Mouse (Mus musculus): ENCODE results near the gene Ppp1r1c. TPM values are rescaled to one million over a fixed set of nuclear protein-coding genes. Genes with fewer than 3 reads are reported as not detected.

Ppp1r1c gene
- 0.53 and 0.99 TPM in 2 replicates for polyA plus RNA-seq (2015; fragmentation: Nextera tagmentation; extraction: Ambion mirVana)

DNA sequence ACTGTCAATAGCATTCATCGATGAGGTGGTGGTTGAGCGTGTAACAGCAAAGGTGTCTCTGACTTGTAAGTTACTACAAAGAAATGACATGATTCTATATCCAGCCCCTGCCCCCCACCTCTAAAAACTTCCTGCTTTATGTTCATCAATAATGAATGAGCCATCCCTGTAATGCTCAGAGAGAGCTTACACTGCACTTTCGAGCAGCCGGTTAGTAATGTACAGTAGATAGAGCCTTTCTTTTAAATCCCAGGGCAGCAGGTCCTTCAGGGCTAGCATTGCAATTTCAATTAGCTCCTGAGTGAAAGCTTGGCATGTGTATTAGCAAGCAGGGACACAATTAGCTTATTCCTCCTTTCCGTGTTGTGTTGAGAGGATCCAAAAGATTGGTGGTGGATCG is at the start of gene Ppp1r1c:
Ppp1r1c (plus strand) TSS at position 206 of the 400 bp plus-strand sequence.
- no peak within 1 kb of the TSS for H3K27ac ChIP-seq
- H3K36me3 ChIP-seq = no peaks in the 10 kb centered on the region
- no peaks in the 10 kb centered on the region for H3K9me3 ChIP-seq
- H3K27me3 ChIP-seq = no peaks in the 10 kb centered on the region
- H3K4me2 ChIP-seq = no peak within 1 kb of the TSS
- H3K4me3 ChIP-seq = no peak within 1 kb of the TSS
- ATAC-seq (ENCODE audit: insufficient number of reproducible peaks, insufficient read depth, low FRiP score, low TSS enrichment, low read depth) = no peak
- WGBS = 83% methylated on average over 6 of the region's 6 CpGs
- no peak within 1 kb of the TSS for H3K9ac ChIP-seq
- H3K4me1 ChIP-seq = no peaks in the 10 kb centered on the region

DNA sequence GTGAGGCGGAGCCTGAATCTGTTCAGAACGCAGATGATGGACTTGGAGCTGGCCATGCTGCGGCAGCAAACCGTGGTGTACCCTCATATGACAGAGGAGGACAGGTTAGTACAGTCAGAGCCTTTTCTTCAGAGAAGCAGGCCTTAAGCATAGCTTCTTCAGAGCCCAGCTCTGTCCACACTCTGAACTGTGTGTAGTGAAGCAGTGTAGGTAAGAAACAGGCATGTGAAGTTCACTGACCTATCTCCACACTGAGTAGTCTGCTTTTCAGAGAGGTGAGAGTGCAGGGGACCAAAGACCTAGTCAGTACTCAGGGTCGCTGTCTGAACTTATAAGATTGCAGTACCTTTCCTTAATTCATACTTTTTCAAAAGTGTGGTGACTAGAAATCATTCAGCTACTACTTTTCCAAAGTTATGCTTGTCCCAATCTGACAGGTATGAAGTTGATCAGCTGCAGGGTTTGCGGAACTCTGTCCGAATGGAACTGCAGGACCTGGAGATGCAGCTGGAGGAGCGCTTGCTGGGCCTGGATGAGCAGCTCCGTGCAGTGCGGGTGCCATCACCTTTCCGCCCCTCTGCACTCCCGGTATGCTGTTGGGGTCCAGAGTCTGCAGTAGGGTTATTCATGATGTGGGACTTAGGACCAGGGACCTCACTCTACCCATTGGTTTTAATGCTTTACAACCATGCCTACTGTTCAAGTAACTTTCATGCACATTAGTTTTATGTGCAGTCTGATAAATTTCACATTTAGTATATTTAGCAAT is 47.0 kb upstream of the Ppp1r1c start:
- Histone ChIP-seq H3K4me2 (no peak overlapping the region), H3K4me1 (peaks cover 2% of the 10 kb centered on the region; the same call in 1 of the 2 replicates), H3K36me3 (peaks cover 70% of the 10 kb centered on the region), H3K27me3 (no peaks in the 10 kb centered on the region), H3K9me3 (no peaks in the 10 kb centered on the region), H3K27ac (no peak overlapping the region), H3K4me3 (no peak overlapping the region), H3K9ac (no peak overlapping the region)
- ATAC-seq (ENCODE audit: insufficient number of reproducible peaks, insufficient read depth, low FRiP score, low TSS enrichment, low read depth) = no peak
- WGBS = 88% methylated on average over 12 of the region's 12 CpGs

DNA sequence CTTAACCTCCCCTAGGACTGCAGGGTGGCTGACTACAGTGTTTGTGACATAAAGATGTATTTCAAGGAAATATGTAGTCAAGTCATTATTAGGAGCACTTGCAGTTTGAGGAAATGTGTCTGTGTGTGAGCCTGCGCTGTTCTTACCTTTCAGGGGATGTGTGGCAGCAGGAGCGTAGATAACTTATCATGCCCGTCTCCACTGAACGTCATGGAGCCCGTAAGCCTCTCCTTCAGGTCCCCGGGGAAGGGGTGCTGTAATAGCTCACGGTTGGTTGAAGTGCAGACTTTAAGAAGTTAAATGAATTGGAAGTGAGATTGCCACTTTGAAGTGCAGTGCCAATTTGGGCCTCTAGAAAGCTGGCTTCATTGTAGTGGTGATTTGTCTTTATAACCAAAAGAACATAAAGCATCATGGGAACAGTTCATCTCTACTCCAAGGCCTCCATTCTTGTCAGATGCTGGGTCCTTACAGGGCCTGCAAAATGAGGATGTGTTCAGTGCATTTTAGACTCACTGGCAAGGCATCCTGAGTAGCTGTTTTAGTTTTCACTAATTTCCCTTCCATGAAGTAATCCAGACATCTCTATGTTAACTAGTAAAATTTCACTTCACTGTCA is 46.0 kb upstream of the Ppp1r1c start:
- no peaks in the 10 kb centered on the region for H3K9me3 ChIP-seq
- H3K27me3 ChIP-seq = no peaks in the 10 kb centered on the region
- H3K36me3 ChIP-seq = peaks cover 69% of the 10 kb centered on the region
- no peak overlapping the region for H3K27ac ChIP-seq
- H3K4me1 ChIP-seq = peaks cover 2% of the 10 kb centered on the region; the same call in 1 of the 2 replicates
- ATAC-seq (ENCODE audit: insufficient number of reproducible peaks, insufficient read depth, low FRiP score, low TSS enrichment, low read depth) = no peak
- no peak overlapping the region for H3K4me2 ChIP-seq
- 81% methylated on average over 7 of the region's 7 CpGs for WGBS
- H3K9ac ChIP-seq = no peak overlapping the region
- no peak overlapping the region for H3K4me3 ChIP-seq

DNA sequence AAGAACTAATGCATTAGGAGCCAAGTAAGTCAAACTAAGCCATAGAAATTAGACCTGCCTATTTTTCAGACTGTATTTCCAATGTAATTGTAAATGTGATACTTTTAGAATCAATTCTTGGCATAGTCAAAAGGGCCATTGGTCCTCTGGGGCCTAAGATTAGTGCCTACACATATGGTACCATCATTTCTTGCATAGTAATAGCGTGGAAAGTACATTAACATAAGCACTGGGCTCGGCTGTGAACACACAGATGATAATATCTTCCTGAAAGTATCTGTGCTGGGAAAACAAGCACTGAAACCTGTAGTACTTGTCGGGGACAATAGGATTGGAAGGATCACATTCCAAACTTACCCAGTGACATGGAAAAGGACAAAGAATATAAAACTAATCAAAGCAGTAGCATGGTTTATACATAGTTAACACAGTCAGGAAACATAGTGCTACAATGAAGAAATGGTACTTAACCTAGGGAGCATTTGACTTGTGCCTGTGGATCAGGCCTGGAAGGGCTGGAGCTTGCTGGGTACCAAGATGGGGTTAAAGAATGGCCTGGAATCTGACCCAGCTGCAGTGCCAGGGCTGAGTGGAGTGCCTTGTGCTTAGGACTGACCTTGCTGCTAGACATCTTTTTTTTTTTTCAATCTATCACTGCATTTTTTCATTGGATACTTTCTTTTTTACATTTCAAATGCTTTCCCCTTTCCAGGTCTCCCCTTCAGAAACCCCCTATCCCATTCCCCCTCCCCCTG is 42.9 kb upstream of the Ppp1r1c start:
- no peaks in the 10 kb centered on the region for H3K9me3 ChIP-seq
- no peak overlapping the region for H3K4me3 ChIP-seq
- peak overlapping the region; percentile 34; the same call in 1 of the 2 replicates for H3K27ac ChIP-seq
- H3K36me3 ChIP-seq = peaks cover 39% of the 10 kb centered on the region
- no peak for ATAC-seq (ENCODE audit: insufficient number of reproducible peaks, insufficient read depth, low FRiP score, low TSS enrichment, low read depth)
- WGBS = 58% methylated on average over 3 of the region's 3 CpGs
- H3K4me1 ChIP-seq = peaks cover 7% of the 10 kb centered on the region; the same call in 1 of the 2 replicates
- no peaks in the 10 kb centered on the region for H3K27me3 ChIP-seq
- no peak overlapping the region for H3K9ac ChIP-seq
- no peak overlapping the region for H3K4me2 ChIP-seq

DNA sequence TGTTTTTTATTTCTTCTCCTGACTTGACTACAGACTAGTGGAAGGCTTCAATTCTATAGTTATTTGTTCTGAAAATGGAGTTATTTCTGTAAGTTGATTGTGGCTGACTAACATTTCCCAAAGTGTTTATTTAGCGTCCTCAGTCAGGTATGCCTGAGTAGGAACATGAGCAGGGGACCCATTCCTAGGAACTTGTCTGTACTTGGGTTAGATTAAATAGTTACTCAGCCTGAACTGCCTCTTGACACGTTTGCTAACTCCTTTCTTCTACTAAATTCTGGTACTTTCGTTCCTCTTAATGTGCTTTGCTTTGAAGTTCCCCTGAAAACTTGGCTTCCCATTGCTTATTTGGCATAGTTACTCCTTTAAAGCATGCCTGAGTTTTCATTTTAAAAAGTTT is 42.1 kb upstream of the Ppp1r1c start:
- no peak for ATAC-seq (ENCODE audit: insufficient number of reproducible peaks, insufficient read depth, low FRiP score, low TSS enrichment, low read depth)
- 53% methylated on average over 3 of the region's 3 CpGs for WGBS
- no peak overlapping the region for H3K9ac ChIP-seq
- H3K4me2 ChIP-seq = no peak overlapping the region
- H3K27me3 ChIP-seq = no peaks in the 10 kb centered on the region
- no peaks in the 10 kb centered on the region for H3K9me3 ChIP-seq
- peaks cover 8% of the 10 kb centered on the region; the same call in 1 of the 2 replicates for H3K4me1 ChIP-seq
- H3K27ac ChIP-seq = no peak overlapping the region
- no peak overlapping the region for H3K4me3 ChIP-seq
- H3K36me3 ChIP-seq = peaks cover 32% of the 10 kb centered on the region

DNA sequence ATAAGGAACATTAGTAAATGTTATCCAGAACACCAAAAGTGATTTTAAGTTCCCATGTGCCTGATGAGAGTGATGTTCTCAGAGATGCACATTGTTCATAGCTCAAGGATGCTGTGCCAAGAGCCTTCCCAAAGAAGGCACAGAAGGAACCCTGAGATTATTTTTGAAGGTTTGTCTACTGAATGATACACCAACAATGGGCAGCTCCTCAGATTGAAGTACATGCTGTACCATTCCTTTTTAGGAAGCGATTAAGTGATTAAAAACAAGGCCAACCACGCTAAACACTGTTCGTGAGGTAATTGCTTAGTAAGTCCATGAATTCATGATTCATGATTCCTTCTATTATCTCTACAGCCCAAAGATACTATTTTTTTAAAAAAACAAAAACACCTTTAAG is 32.3 kb upstream of the Ppp1r1c start:
- ATAC-seq (ENCODE audit: insufficient number of reproducible peaks, insufficient read depth, low FRiP score, low TSS enrichment, low read depth) = no peak
- Histone ChIP-seq H3K9ac (no peak overlapping the region), H3K27ac (no peak overlapping the region), H3K4me1 (no peaks in the 10 kb centered on the region), H3K27me3 (no peaks in the 10 kb centered on the region), H3K4me3 (no peak overlapping the region), H3K36me3 (0 out of 2 replicates have a peak, but pooled peaks cover 13% of the 10 kb centered on the region), H3K4me2 (no peak overlapping the region), H3K9me3 (no peaks in the 10 kb centered on the region)
- WGBS = 86% methylated on average over 3 of the region's 3 CpGs

DNA sequence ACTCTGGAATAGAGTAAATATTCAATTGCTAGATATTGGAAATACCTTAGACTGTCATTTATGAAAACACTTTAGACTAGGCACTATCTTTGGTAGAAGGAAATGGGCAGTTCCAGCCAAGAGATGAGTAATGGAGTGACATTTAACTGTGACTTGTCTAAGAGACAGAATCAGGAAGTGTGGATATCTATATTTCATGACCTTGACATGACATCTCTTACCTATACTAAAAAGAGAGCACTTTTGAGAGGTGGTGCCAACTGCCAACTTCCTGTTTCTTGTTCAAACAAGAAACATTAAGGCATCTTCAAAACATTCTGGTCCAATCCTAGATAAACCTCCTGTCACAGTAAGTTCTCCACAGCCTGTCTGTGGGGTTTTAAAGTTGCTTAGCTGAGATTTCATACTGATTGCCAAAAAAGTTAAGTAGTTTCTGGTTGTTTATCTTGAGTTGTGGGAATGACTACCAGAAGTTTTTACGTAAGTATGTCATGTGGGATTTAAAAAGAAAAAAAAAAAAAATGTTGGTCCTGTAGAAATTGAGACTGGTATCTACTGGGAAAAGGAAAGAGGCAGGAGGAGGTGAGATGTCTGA is 29.8 kb upstream of the Ppp1r1c start:
- Histone ChIP-seq H3K4me2 (no peak overlapping the region), H3K36me3 (0 out of 2 replicates have a peak, but pooled peaks cover 6% of the 10 kb centered on the region), H3K4me3 (no peak overlapping the region), H3K9me3 (no peaks in the 10 kb centered on the region), H3K27me3 (no peaks in the 10 kb centered on the region), H3K9ac (no peak overlapping the region), H3K4me1 (no peaks in the 10 kb centered on the region), H3K27ac (no peak overlapping the region)
- WGBS = 52% methylated on average over 1 of the region's 1 CpGs
- ATAC-seq (ENCODE audit: insufficient number of reproducible peaks, insufficient read depth, low FRiP score, low TSS enrichment, low read depth) = no peak

DNA sequence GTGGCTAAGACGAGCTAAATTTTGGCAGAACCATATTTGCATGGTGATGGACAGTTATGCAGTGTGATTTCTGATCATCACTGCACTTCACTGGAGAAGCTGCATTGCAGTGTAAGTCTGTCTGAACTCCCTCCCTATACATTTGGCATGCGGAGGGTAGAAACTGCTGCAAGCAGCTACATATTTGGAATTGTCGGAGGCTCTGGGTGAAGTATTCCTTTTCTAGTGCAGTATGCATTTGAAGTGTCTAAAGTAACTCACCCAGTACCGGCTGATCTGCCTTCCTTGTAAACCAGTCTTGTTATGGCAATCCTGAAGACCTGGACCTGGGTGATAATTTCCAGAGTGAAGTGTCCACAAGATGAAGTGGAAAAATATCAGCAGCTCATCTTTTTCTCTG is 25.9 kb upstream of the Ppp1r1c start:
- WGBS = 73% methylated on average over 4 of the region's 4 CpGs
- no peak overlapping the region for H3K4me3 ChIP-seq
- no peaks in the 10 kb centered on the region for H3K27me3 ChIP-seq
- H3K4me1 ChIP-seq = no peaks in the 10 kb centered on the region
- H3K4me2 ChIP-seq = no peak overlapping the region
- no peak overlapping the region for H3K27ac ChIP-seq
- no peaks in the 10 kb centered on the region for H3K36me3 ChIP-seq
- no peak for ATAC-seq (ENCODE audit: insufficient number of reproducible peaks, insufficient read depth, low FRiP score, low TSS enrichment, low read depth)
- H3K9ac ChIP-seq = no peak overlapping the region
- H3K9me3 ChIP-seq = no peaks in the 10 kb centered on the region

DNA sequence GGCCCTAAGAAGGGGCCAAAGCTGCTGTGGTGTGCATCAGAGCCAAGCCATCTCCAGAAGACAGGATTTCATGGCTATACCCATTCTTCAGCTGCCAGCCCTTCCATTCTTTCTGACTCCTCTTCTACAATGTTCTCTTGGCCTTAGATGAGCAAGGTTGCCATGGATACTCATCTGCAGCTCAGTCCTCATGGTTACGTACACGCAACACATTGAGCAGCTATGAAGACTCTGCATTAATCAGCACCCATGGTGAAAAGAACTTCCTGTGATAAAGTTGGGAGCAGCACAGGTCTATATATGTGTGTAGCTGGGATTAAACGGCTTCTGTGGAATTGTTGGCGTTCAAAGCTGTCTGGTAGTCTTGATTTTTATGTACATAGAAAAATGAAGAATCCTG is 24.3 kb upstream of the Ppp1r1c start:
- ATAC-seq (ENCODE audit: insufficient number of reproducible peaks, insufficient read depth, low FRiP score, low TSS enrichment, low read depth) = no peak
- Histone ChIP-seq H3K4me3 (no peak overlapping the region), H3K27me3 (no peaks in the 10 kb centered on the region), H3K36me3 (no peaks in the 10 kb centered on the region), H3K4me1 (no peaks in the 10 kb centered on the region), H3K4me2 (no peak overlapping the region), H3K9me3 (no peaks in the 10 kb centered on the region), H3K27ac (no peak overlapping the region), H3K9ac (no peak overlapping the region)
- 96% methylated on average over 4 of the region's 4 CpGs for WGBS

DNA sequence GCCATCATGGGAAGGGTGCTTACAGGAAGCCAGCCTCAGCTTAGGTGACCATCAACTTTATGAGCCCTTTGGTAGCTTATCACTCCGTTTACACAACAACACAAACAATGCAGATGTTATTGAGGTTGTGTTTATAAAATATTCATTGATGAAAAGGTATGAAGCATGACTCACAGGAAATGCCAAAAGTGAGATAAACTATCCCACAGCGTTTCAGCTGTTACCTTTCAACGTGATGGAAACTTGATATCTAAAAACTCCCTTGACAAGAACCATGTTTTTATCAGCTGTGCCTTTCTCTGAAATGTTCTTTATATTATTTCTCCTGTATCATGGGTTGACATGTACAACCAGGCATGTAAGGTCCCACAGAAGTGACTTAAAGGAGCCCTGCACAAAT is 16.7 kb upstream of the Ppp1r1c start:
- Histone ChIP-seq H3K9ac (no peak overlapping the region), H3K27ac (no peak overlapping the region), H3K36me3 (no peaks in the 10 kb centered on the region), H3K4me1 (peaks cover 7% of the 10 kb centered on the region; the same call in 1 of the 2 replicates), H3K27me3 (no peaks in the 10 kb centered on the region), H3K4me3 (no peak overlapping the region), H3K4me2 (no peak overlapping the region), H3K9me3 (no peaks in the 10 kb centered on the region)
- 48% methylated on average over 3 of the region's 3 CpGs for WGBS
- ATAC-seq (ENCODE audit: insufficient number of reproducible peaks, insufficient read depth, low FRiP score, low TSS enrichment, low read depth) = no peak

DNA sequence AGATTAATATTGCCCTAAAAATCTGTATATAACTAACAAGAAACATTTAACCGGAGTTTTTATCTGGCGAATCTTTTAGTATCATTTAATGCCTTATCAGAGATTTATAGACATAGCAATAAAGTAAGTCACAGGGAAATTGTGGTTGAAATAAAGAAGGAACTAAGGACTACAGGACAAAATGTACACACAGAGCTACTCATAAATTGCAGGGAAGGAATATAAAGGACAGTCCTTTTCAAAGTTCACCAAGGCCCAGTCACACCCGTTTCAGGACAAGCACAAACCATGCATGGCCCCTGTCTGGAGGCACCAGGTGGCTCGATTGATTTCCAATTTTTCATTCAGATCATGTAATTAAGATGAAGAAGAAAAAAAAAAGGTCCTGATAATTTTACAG is 12.4 kb upstream of the Ppp1r1c start:
- Histone ChIP-seq H3K27me3 (no peaks in the 10 kb centered on the region), H3K4me2 (no peak overlapping the region), H3K4me1 (peaks cover 5% of the 10 kb centered on the region; the same call in 1 of the 2 replicates), H3K4me3 (no peak overlapping the region), H3K27ac (no peak overlapping the region), H3K9ac (no peak overlapping the region), H3K36me3 (no peaks in the 10 kb centered on the region), H3K9me3 (no peaks in the 10 kb centered on the region)
- WGBS = 78% methylated on average over 4 of the region's 4 CpGs
- ATAC-seq (ENCODE audit: insufficient number of reproducible peaks, insufficient read depth, low FRiP score, low TSS enrichment, low read depth) = no peak

Measured in embryonic facial prominence, embryonic 13.5 days (tissue).